7 mouse cellular contexts compared by ENCODE assay signal in the genomic region with DNA sequence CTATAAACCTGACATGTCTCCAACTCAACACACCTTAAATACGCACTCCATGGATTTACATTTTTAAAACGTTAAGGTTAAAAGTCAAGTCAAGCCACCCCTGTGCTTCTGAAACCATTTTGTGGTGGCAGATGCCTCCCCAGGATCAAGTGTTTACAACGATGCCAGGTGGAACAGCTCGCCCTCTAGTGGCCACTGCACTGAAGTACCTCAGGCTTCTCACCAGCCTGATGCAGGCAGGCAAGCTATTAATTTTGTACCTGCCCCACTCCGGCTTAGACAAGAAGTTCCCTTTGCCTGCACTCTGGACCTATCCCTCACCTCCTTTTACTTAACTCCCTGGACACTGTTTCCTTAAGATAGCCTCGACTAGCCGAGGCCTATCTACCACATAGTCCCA. TPM values are rescaled to one million over a fixed set of nuclear protein-coding genes. Genes with fewer than 3 reads are reported as not detected.
DNase-seq lines count a peak whose midpoint lies in the region; ATAC-seq and TF ChIP-seq lines count a peak whose summit lies in the region.

No protein-coding gene starts in this region.

- H3K9ac ChIP-seq in embryonic facial prominence, embryonic 14.5 days (ENCODE audit: low read depth, low read length): no peak overlapping the region
- H3K9ac ChIP-seq in hindbrain, embryonic 12.5 days: no peak overlapping the region

- no peak overlapping the region for H3K4me3 ChIP-seq in G1E (ENCODE audit: low read depth, low read length)
- H3K4me3 ChIP-seq in embryonic facial prominence, embryonic 14.5 days (ENCODE audit: low read depth, low read length): no peak overlapping the region
- no peak overlapping the region for H3K4me3 ChIP-seq in hindbrain, embryonic 12.5 days
- H3K4me3 ChIP-seq in midbrain, embryonic 10.5 days: no peak overlapping the region

- no peak overlapping the region for H3K27ac ChIP-seq in embryonic facial prominence, embryonic 14.5 days (replicated peaks; ENCODE audit: low read depth, low read length)
- no peak overlapping the region for H3K27ac ChIP-seq in hindbrain, embryonic 12.5 days
- H3K27ac ChIP-seq in midbrain, embryonic 10.5 days (replicated peaks): no peak overlapping the region

- H3K27me3 ChIP-seq in G1E (ENCODE audit: insufficient read depth, low read length): no peaks in the 10 kb centered on the region
- H3K27me3 ChIP-seq in embryonic facial prominence, embryonic 14.5 days (replicated peaks; ENCODE audit: control insufficient read depth, insufficient read depth, low read length): no peaks in the 10 kb centered on the region
- H3K27me3 ChIP-seq in hindbrain, embryonic 12.5 days: no peaks in the 10 kb centered on the region
- H3K27me3 ChIP-seq in midbrain, embryonic 10.5 days (ENCODE audit: low read depth, poor library complexity, severe bottlenecking): no peaks in the 10 kb centered on the region

- H3K36me3 ChIP-seq in G1E (replicated peaks): no peaks in the 10 kb centered on the region
- no peaks in the 10 kb centered on the region for H3K36me3 ChIP-seq in embryonic facial prominence, embryonic 14.5 days (ENCODE audit: control insufficient read depth, insufficient read depth, low read length)
- H3K36me3 ChIP-seq in hindbrain, embryonic 12.5 days: peaks cover 73% of the 10 kb centered on the region
- H3K36me3 ChIP-seq in midbrain, embryonic 10.5 days: peaks cover 51% of the 10 kb centered on the region

- ATAC-seq in G1E (ENCODE audit: extremely low read depth, insufficient number of reproducible peaks, low FRiP score, poor library complexity, severe bottlenecking): 0 out of 2 replicates have a peak, but pooled peaks have one; percentile 40
- ATAC-seq in embryonic facial prominence, embryonic 14.5 days (ENCODE audit: low read depth): 0 out of 2 replicates have a peak, but pooled peaks have one; percentile 50
- ATAC-seq in hindbrain, embryonic 12.5 days (ENCODE audit: low FRiP score): 0 out of 2 replicates have a peak, but pooled peaks have one; percentile 43

- H3K9me3 ChIP-seq in G1E (replicated peaks): no peaks in the 10 kb centered on the region
- H3K9me3 ChIP-seq in embryonic facial prominence, embryonic 14.5 days (ENCODE audit: control insufficient read depth, low read length): no peaks in the 10 kb centered on the region
- no peaks in the 10 kb centered on the region for H3K9me3 ChIP-seq in hindbrain, embryonic 12.5 days (replicated peaks)
- peaks cover 4% of the 10 kb centered on the region for H3K9me3 ChIP-seq in midbrain, embryonic 10.5 days (replicated peaks)

- peak; percentile 91 for TF ChIP-seq CTCF in G1E (IDR thresholded peaks at IDR 0.05; ENCODE audit: low read depth, low read length)

- whole genome bisulfite sequencing in embryonic facial prominence, embryonic 14.5 days: 36% methylated on average over 7 of the region's 7 CpGs
- WGBS in hindbrain, embryonic 12.5 days: 31% methylated on average over 7 of the region's 7 CpGs
- WGBS in midbrain, embryonic 10.5 days: 39% methylated on average over 7 of the region's 7 CpGs

- H3K4me1 ChIP-seq in G1E (ENCODE audit: insufficient read depth, low read depth, low read length): no peaks in the 10 kb centered on the region
- no peaks in the 10 kb centered on the region for H3K4me1 ChIP-seq in embryonic facial prominence, embryonic 14.5 days (ENCODE audit: control insufficient read depth, insufficient read depth, low read length)
- no peaks in the 10 kb centered on the region for H3K4me1 ChIP-seq in hindbrain, embryonic 12.5 days
- no peaks in the 10 kb centered on the region for H3K4me1 ChIP-seq in midbrain, embryonic 10.5 days

- DNase-seq in G1E (ENCODE audit: low spot score): peak; percentile 20
- DNase-seq in adrenal gland, postnatal 36 days: peak; percentile 73 to 74
- peak; percentile 58 for DNase-seq in embryonic facial prominence, embryonic 14.5 days (ENCODE audit: low spot score)
- DNase-seq in left cerebral cortex, adult 18-20 months (ENCODE audit: low spot score in 2 of 2): peak; percentile 70 to 85
- DNase-seq in midbrain, embryonic 10.5 days (ENCODE audit: low spot score): peak; percentile 53
- peak; percentile 75 for DNase-seq in right cerebral cortex, postnatal 4 days

- H3K4me2 ChIP-seq in embryonic facial prominence, embryonic 14.5 days (ENCODE audit: low read depth, low read length): no peak overlapping the region
- no peak overlapping the region for H3K4me2 ChIP-seq in hindbrain, embryonic 12.5 days (replicated peaks)

RNA-seq across cellular contexts. Expression of a gene that starts 16.7 kb away (rescaled TPM):
- not detected in 2 replicates for total RNA-seq in G1E (2014; fragmentation: Nextera tagmentation)
- total RNA-seq in G1E (2017): 0.11 TPM in 1 of 2 replicates, not detected in the other
- not detected in 2 replicates for polyA plus RNA-seq in G1E (2012)
- not detected for total RNA-seq in adrenal gland, postnatal 36 days (2021)
- polyA plus RNA-seq in embryonic facial prominence, embryonic 14.5 days (2014; fragmentation: Nextera tagmentation; extraction: Ambion mirVana): 0.20 and 0.45 TPM in 2 replicates
- 1.1 TPM in 2 replicates for polyA plus RNA-seq in hindbrain, embryonic 12.5 days (2016; fragmentation: Nextera tagmentation; extraction: Ambion mirVana)
- 1 to 10 TPM; 3.0 to 3.9 TPM for total RNA-seq in left cerebral cortex, adult 18-20 months (2021)
- 0.51 and 0.75 TPM in 2 replicates for polyA plus RNA-seq in midbrain, embryonic 10.5 days (2016; fragmentation: Nextera tagmentation; extraction: Ambion mirVana)

Comparison
In these comparisons a context has a peak if more than half of its experiments do, and no peak if none do; other contexts are left out.
1. DNase-seq: peak in every context shown above with its lines; median percentile 78 in left cerebral cortex, adult 18-20 months; 75 in right cerebral cortex, postnatal 4 days; 74 in adrenal gland, postnatal 36 days; 58 in embryonic facial prominence, embryonic 14.5 days; 53 in midbrain, embryonic 10.5 days; 20 in G1E.